Mouse (Mus musculus): ENCODE measurements around the gene Hist1h2bh. TPM values are rescaled to one million over a fixed set of nuclear protein-coding genes. Genes with fewer than 3 reads are reported as not detected.

The Hist1h2bh gene
- polyA plus RNA-seq, 1 experiment from 2014 or later: 0.76 TPM

- no peaks in the 10 kb centered on the region for H3K27me3 ChIP-seq
- peak overlapping the region; percentile 54 for H3K4me2 ChIP-seq
- no peak overlapping the region for H3K27ac ChIP-seq
- peaks cover 10% of the 10 kb centered on the region; the same call in 1 of the 2 replicates for H3K4me1 ChIP-seq
- peak overlapping the region; percentile 35 for H3K4me3 ChIP-seq
- H3K36me3 ChIP-seq (ENCODE audit: poor library complexity, severe bottlenecking): no peaks in the 10 kb centered on the region
- WGBS: 0% methylated on average over 6 of the region's 6 CpGs
- ATAC-seq: peak; percentile 12; the same call in 1 of the 2 replicates
- no peak overlapping the region for H3K9ac ChIP-seq
- H3K9me3 ChIP-seq (replicated peaks): no peaks in the 10 kb centered on the region
Measured at GRCm38 (mm10) chr13:23518885-23519284, 24.3 kb downstream of the Hist1h2bh start.

GRCm38 (mm10) chr13:23518295-23518603, 24.9 kb downstream of the Hist1h2bh start:
- WGBS: 1% methylated on average over 6 of the region's 6 CpGs
- H3K27ac ChIP-seq: no peak overlapping the region
- ATAC-seq: no peak

GRCm38 (mm10) chr13:23517603-23518294, 25.4 kb downstream of the Hist1h2bh start:
- Histone ChIP-seq H3K9me3 (replicated peaks) (no peaks in the 10 kb centered on the region), H3K4me2 (peak overlapping the region; percentile 74), H3K27me3 (no peaks in the 10 kb centered on the region), H3K27ac (peak overlapping the region; percentile 66; the same call in 1 of the 2 replicates), H3K4me1 (peaks cover 10% of the 10 kb centered on the region; the same call in 1 of the 2 replicates), H3K4me3 (peak overlapping the region; percentile 50), H3K9ac (peak overlapping the region; percentile 46), H3K36me3 (ENCODE audit: poor library complexity, severe bottlenecking) (no peaks in the 10 kb centered on the region)
- ATAC-seq: peak; percentile 92
- under 1% methylated on average over 27 of the region's 27 CpGs for WGBS

More at GRCm38 (mm10) chr13:23518295-23518603, 24.9 kb downstream of the Hist1h2bh start:
- Histone ChIP-seq H3K4me3 (peak overlapping the region; percentile 50), H3K9me3 (replicated peaks) (no peaks in the 10 kb centered on the region), H3K9ac (no peak overlapping the region), H3K4me1 (peaks cover 10% of the 10 kb centered on the region; the same call in 1 of the 2 replicates), H3K27me3 (no peaks in the 10 kb centered on the region), H3K4me2 (peak overlapping the region; percentile 74), H3K36me3 (ENCODE audit: poor library complexity, severe bottlenecking) (no peaks in the 10 kb centered on the region)

- Histone ChIP-seq H3K9ac (peak overlapping the region; percentile 46; the same call in 1 of the 2 replicates), H3K36me3 (ENCODE audit: poor library complexity, severe bottlenecking) (no peaks in the 10 kb centered on the region), H3K27ac (peak overlapping the region; percentile 66), H3K27me3 (no peaks in the 10 kb centered on the region), H3K4me3 (peak overlapping the region; percentile 50), H3K4me1 (peaks cover 10% of the 10 kb centered on the region; the same call in 1 of the 2 replicates), H3K9me3 (replicated peaks) (no peaks in the 10 kb centered on the region), H3K4me2 (peak overlapping the region; percentile 74)
- under 1% methylated on average over 19 of the region's 19 CpGs for WGBS
- peak; percentile 74 for ATAC-seq
Measured at GRCm38 (mm10) chr13:23516822-23517602, 26.2 kb downstream of the Hist1h2bh start.

- ATAC-seq: no peak
- H3K9ac ChIP-seq: peak overlapping the region; percentile 57
- no peaks in the 10 kb centered on the region for H3K9me3 ChIP-seq (replicated peaks)
- H3K4me1 ChIP-seq: peaks cover 10% of the 10 kb centered on the region; the same call in 1 of the 2 replicates
- 52% methylated on average over 15 of the region's 15 CpGs for WGBS
- peak overlapping the region; percentile 50 for H3K4me3 ChIP-seq
- H3K27ac ChIP-seq: no peak overlapping the region
- no peaks in the 10 kb centered on the region for H3K27me3 ChIP-seq
- H3K4me2 ChIP-seq: peak overlapping the region; percentile 60
- no peaks in the 10 kb centered on the region for H3K36me3 ChIP-seq (ENCODE audit: poor library complexity, severe bottlenecking)
Measured at GRCm38 (mm10) chr13:23515826-23516620, 27.2 kb downstream of the Hist1h2bh start.

- Histone ChIP-seq H3K9me3 (replicated peaks) (no peaks in the 10 kb centered on the region), H3K36me3 (ENCODE audit: poor library complexity, severe bottlenecking) (no peaks in the 10 kb centered on the region), H3K9ac (no peak overlapping the region), H3K27me3 (no peaks in the 10 kb centered on the region), H3K27ac (no peak overlapping the region), H3K4me3 (no peak overlapping the region), H3K4me1 (peaks cover 10% of the 10 kb centered on the region; the same call in 1 of the 2 replicates), H3K4me2 (no peak overlapping the region)
- 77% methylated on average over 5 of the region's 5 CpGs for WGBS
- ATAC-seq: no peak
Measured at GRCm38 (mm10) chr13:23515281-23515680, 27.9 kb downstream of the Hist1h2bh start.

- Histone ChIP-seq H3K27ac (no peak overlapping the region), H3K9me3 (replicated peaks) (no peaks in the 10 kb centered on the region), H3K4me3 (no peak overlapping the region), H3K27me3 (no peaks in the 10 kb centered on the region), H3K4me2 (no peak overlapping the region), H3K36me3 (ENCODE audit: poor library complexity, severe bottlenecking) (no peaks in the 10 kb centered on the region), H3K9ac (no peak overlapping the region), H3K4me1 (0 out of 2 replicates have a peak, but pooled peaks cover 4% of the 10 kb centered on the region)
- no peak for ATAC-seq
- 78% methylated on average over 1 of the region's 1 CpGs for WGBS
Measured at GRCm38 (mm10) chr13:23513517-23513916, 29.7 kb downstream of the Hist1h2bh start.

- no peak overlapping the region for H3K9ac ChIP-seq
- H3K4me1 ChIP-seq: peaks cover 9% of the 10 kb centered on the region; the same call in 1 of the 2 replicates
- H3K4me3 ChIP-seq: no peak overlapping the region
- no peak overlapping the region for H3K27ac ChIP-seq
- H3K36me3 ChIP-seq (ENCODE audit: poor library complexity, severe bottlenecking): no peaks in the 10 kb centered on the region
- no peak overlapping the region for H3K4me2 ChIP-seq
- H3K9me3 ChIP-seq (replicated peaks): no peaks in the 10 kb centered on the region
- WGBS: 43% methylated on average over 1 of the region's 1 CpGs
- no peak for ATAC-seq
- H3K27me3 ChIP-seq: no peaks in the 10 kb centered on the region
Measured at GRCm38 (mm10) chr13:23510127-23510526, 33.1 kb downstream of the Hist1h2bh start.

GRCm38 (mm10) chr13:23506819-23507515, 36.2 kb downstream of the Hist1h2bh start:
- Histone ChIP-seq H3K4me3 (no peak overlapping the region), H3K4me1 (peaks cover 10% of the 10 kb centered on the region; the same call in 1 of the 2 replicates), H3K9me3 (replicated peaks) (no peaks in the 10 kb centered on the region), H3K27ac (no peak overlapping the region), H3K4me2 (peak overlapping the region; percentile 51; the same call in 1 of the 2 replicates), H3K9ac (no peak overlapping the region), H3K36me3 (ENCODE audit: poor library complexity, severe bottlenecking) (no peaks in the 10 kb centered on the region), H3K27me3 (no peaks in the 10 kb centered on the region)
- ATAC-seq: no peak
- 19% methylated on average over 14 of the region's 14 CpGs for WGBS

GRCm38 (mm10) chr13:23506351-23506750, 36.8 kb downstream of the Hist1h2bh start:
- Histone ChIP-seq H3K4me2 (peak overlapping the region; percentile 51), H3K4me1 (peaks cover 10% of the 10 kb centered on the region; the same call in 1 of the 2 replicates), H3K27me3 (no peaks in the 10 kb centered on the region), H3K36me3 (ENCODE audit: poor library complexity, severe bottlenecking) (no peaks in the 10 kb centered on the region), H3K27ac (no peak overlapping the region), H3K9me3 (replicated peaks) (no peaks in the 10 kb centered on the region), H3K4me3 (peak overlapping the region; percentile 23; the same call in 1 of the 2 replicates), H3K9ac (no peak overlapping the region)
- no peak for ATAC-seq
- 4% methylated on average over 13 of the region's 13 CpGs for WGBS

GRCm38 (mm10) chr13:23505662-23506345, 37.4 kb downstream of the Hist1h2bh start:
- H3K36me3 ChIP-seq (ENCODE audit: poor library complexity, severe bottlenecking): no peaks in the 10 kb centered on the region
- peak overlapping the region; percentile 23 for H3K4me3 ChIP-seq
- no peak overlapping the region for H3K27ac ChIP-seq
- 3% methylated on average over 14 of the region's 14 CpGs for WGBS
- no peaks in the 10 kb centered on the region for H3K9me3 ChIP-seq (replicated peaks)
- H3K9ac ChIP-seq: no peak overlapping the region
- no peak for ATAC-seq
- H3K4me2 ChIP-seq: peak overlapping the region; percentile 51
- H3K4me1 ChIP-seq: peaks cover 10% of the 10 kb centered on the region; the same call in 1 of the 2 replicates
- H3K27me3 ChIP-seq: no peaks in the 10 kb centered on the region
